Mouse (Mus musculus): ENCODE measurements around the gene Atxn2.

Gene Atxn2

DNA sequence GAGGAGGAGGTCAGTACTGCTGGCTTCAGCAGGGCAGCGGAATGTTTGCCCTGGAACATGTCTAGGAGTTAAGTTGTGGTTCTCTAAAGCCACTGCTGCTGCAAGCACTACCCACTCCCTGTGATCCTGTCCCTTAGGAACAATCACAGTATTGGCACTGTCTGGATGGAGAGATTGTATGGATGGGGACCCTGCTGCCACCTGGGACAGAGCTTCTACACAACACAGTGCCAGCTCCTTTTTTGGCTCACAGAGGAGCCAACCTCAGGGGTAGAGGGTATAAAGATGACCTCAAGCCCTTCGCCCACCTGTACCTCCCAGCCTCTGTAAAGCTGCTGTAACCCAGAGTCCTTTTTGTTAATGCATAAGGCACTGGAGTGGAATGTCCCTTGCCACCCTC is 105.5 kb downstream of the Atxn2 start:
- DNase-seq (ENCODE audit: low read depth, low spot score) = no peak

DNA sequence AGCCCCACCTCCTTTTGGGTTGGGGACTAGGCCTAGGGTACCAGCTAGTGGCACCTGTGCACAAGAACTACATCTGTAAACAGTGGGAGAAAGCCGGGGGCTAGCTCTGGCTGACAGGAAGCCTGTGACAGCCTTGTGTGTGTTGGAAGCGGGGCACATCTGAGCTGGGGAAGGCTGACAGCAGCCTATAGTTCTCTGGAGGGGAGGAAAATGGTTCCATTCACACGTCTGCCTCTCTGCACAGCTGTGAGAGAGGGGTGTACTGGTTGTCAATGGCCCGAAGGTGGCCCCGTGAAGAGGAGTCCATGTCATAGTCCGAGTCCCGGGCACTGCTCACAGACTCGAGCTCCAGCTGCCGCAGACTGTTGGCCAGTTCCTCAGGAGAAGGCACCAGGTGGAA is 106.4 kb downstream of the Atxn2 start:
- DNase-seq (ENCODE audit: low read depth, low spot score) = no peak

DNA sequence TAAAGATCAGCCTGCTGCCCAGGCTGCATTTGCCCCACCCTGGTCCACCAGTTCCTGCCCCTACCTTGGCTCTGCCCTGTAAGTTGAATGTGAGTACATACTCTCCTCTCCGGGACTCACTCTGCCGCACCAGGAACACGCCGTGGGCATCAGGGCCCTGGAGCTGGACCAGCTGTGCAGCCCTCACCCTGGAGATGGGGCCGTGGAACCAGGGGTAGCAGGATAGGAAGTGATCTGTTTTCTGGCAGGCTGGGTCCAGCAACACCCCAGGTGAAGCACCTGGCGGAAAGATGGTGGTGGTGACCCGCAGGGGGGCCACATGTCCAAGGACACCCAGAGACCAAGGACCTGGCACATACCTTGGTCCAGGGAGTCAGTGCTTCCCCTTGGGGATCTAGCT is 107.3 kb downstream of the Atxn2 start:
- DNase-seq (ENCODE audit: low read depth, low spot score) = no peak

DNA sequence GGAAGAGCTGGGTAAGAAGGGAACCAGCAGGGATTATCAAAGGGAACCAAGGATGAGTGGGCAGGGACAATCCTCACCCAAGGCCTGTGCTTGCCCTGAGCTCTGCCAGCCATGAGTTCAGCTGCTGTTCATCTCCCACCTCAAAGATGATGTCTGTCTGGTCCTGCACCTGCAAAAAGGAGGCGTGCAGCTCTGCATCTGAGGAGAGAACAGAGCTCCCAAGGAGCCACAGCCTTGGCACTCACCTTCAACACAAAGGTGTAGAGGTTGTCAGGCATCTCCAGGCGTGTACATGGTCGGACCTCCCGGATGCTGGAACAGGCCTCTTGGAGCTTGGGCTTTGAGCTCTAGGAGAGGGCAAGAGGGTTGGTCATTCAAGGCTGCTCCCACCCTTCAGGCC is 107.7 kb downstream of the Atxn2 start:
- DNase-seq (ENCODE audit: low read depth, low spot score) = no peak

DNA sequence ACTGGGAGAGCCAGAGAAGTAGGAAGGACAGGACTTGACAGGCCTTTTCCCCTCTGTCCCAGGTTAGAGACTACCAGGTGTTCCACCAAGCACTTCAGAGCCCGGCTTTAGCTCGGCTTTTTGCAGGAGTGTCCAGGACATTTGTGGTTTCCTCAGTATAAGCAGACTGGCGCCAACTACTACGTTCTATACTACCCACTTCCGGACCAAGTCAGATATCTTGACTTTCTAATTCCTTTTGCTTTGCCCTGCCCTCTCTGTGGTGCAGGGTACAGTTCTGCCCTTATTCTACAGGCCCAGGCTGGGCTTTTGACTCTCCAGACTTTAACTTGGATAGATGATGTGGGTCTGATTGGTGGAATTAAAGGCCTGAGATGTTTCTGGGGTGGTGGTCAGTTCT is 108.4 kb downstream of the Atxn2 start:
- no peak for DNase-seq (ENCODE audit: low read depth, low spot score)

DNA sequence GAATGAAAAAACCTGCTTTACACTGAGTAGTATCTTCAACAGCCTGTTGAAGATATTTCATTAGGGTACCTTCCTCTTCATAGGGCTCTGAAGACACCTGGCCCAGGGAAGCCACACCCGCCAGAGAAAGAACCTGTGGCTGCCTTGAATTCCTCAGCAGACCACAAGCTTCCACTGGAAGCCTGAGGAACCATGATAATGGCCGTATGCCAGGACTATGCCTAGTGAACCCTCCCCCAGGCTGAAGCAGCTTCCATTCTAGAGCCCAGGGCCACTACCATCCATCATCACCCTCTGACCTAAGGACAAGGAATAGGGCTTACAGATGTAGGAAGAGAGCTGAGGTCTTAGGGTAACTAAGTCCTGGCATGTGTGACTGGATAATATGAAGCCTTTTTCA is 109.0 kb downstream of the Atxn2 start:
- no peak for DNase-seq (ENCODE audit: low read depth, low spot score)

DNA sequence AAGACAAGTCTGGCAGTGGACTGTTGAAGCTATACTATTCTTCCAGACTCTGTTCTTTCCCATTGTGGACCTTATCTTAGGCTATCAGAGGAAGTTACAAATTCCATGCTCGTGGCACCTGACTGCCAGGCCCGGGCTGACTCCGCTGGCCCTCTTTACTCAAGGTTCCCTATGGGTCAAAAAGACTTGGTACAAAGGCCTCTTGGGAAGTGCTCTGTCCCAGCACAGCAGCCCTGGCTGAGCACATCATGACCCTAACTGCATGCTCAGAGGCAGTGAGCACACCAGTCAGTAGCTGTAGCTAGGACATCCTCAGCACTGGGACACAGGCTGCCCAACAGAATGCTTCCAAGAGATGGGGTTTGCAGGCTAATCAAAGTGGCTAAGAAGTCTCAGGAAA is 109.5 kb downstream of the Atxn2 start:
- DNase-seq (ENCODE audit: low read depth, low spot score) = no peak

DNA sequence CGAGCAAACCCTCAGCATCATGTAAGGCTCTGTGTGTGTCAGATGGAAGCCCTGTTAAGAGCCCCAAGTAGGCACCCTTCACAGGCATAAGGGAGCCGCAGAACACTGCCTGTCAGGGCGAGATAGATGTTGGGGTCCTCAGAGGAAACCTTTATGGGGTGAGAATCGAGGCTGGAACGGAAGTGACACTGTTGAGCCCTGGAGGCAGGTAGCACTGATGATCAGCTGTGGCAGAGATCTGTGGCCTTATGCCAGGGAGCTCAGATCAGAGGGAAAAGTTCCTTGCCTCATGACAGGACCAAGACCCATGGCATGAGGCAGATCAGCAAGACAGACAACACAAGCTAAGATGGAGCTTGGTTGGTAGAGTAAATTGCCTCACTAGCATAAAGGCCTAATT is 110.0 kb downstream of the Atxn2 start:
- no peak for DNase-seq (ENCODE audit: low read depth, low spot score)

DNA sequence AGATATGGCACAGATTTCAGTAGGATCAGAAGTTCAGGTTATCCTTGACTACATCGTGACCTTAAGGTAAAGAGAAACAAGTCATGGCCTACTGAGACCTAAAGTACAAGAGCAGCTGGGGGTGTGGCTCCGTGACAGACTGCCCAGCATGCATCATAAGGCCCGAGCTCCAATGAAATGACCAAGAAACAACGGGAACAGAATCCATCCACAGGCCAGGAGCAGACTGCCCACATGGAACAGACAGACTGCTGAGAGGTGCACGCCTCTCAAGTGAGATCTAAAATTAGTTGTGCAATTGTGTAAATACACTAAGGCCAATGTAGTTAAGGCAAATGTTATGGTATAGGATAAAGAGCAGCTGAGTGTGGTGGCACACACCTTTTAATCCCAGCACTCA is 110.4 kb downstream of the Atxn2 start:
- no peak for DNase-seq (ENCODE audit: low read depth, low spot score)

DNA sequence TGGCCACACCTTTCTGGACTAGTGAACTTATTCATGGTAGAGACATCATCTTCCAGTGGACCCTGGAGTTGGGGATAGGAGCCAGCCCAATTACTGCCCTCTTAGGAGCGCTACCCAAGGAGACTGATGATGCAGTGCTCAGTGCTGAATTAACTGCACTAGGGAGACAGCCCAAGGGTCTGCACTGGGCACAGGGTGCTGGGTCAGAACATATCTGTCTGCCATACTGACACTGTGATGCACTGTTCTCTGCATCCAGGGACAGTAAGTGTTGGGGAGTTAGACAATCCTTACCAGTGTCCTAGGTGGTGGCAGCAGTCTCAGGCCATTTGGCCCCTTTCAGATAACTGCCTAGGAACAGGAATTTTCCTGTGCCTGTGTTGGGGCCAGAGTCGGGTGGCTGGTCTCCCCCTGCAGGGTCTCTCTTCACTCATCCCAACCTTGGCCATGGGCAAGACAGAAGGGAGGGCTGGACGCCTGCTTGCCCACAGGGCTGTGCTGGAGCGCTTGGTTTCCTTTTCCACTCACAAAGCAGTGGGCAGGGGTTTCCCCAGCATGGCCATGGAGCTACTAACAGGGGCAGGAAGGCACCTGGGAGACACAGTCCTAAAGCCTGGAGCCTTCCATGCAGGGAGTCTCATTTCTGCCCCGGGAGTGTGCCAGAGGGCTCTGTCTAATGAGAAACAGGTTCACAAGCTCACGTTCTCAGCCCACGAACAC is 111.8 kb downstream of the Atxn2 start:
- DNase-seq (ENCODE audit: low read depth, low spot score) = no peak

DNA sequence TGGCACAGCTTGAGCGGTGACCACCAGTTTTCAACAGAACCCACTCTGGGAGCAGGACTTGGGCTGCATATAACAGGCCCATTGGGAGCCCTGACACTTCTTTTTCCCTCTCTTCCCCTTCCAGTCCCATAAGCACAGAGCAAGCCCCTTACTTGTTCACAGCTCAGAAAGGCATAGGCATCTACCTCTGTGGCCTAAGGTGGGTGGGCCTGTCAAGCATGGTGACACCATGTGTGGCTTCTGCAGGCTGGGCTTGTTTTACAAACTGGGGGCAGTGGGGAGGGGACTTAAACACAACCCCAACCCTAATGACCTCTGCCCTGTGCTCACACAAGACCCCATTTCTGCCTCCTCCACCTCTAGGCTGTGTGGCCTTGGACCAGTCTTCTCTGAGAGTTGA is 112.5 kb downstream of the Atxn2 start:
- no peak for DNase-seq (ENCODE audit: low read depth, low spot score)

DNA sequence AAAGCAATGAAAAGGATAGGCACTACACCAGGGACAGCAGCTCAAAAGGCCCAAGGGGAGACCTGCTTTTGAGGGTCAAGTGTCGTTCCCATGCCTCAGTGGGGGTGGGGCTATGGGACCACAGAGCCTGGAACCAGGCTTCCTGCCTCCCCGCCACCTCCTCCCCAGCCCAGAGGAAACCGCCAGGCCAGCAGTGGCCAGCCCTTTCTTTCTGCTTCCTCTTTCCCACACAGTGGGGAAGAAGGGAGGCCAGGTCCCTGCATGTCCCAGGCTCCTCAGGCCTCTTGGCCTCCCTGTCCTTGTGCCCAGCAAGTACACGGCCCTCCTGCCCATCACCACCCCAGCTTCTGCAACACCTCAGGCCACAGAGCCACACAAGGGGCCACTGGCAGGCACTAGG is 113.0 kb downstream of the Atxn2 start:
- no peak for DNase-seq (ENCODE audit: low read depth, low spot score)

DNA sequence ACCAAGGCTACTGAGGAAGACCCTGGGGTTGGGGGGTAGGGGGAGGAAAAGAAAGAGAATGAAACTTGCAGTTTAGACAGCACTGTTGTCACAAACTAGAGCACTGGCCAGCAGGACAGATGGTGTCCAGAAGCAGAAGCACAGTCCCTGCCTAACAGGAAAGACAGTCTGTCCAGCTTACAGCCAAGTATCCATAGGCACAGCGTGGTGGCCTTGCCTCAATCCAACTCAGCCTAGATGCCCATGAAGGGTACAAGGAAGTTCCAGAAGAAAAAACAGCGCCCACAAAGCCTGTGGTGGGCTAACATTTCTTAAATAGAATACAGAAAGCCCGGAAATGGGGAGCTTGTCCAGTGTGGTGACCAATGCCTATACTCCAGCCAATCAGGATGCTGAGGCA is 114.5 kb downstream of the Atxn2 start:
- no peak for DNase-seq (ENCODE audit: low read depth, low spot score)

DNA sequence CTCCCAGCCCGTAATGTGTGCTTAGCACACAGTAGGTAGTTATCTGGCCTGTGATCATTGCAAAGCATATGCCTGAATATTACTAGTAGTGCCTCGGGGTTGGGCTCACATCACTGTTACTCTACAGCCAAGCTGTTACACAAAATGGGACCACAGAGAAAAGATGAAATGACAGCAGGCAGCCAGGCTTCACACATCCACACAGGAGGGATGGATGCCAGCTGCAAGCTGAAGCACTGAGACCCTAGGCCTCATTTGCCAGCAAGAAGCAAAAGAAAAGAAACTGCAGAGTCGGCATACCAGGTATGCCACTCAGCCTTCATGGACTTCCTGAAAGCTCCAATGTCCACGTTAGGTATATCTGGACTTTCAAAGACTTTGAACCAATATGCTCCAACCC is 116.7 kb downstream of the Atxn2 start:
- DNase-seq (ENCODE audit: low read depth, low spot score) = no peak

DNA sequence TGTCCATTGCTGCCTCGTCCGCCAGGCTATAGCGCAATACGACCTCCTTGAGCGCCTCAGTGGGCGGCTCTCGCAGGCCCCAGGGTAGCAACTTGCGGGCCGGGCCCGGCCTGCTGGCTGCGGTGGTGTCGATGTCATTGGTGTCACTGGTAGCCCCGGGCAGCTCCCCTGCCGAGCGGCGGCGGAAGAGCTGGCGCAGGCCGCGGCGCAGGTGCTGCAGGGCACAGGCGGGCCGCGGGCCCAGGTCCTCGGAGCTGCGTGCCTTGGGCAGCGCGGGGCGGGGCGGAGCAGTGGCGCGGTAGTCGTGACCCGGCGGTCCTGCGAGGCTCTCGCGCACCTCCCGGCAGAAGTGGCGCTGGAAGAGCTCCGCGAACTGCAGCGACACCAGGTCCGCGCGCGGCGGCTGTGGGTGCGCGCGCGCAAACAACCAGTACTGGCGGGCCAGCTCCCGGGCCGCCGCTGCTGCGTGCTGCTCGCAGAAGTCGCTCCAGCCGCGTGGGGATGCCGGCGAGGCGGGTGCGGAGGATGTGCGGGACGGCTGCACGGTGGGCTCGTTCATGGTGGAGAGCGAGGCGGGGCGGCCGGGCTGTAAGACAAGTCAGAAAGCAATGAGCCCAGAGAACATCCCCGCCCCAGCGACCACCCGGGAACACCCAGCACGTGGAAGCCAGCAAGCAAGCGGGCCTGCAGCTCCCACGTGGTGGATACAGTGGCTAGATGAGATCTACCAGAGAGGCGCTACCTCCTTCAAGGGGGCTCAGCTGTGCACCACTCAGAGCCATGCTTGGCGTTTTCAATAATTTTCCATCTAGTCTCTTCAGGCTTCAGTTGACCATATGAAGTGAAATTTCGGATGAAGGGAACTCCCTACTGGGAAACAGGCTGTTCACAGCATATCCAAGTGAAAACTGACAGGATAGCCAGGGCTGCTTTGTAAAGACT is 117.6 kb downstream of the Atxn2 start:
- no peak for DNase-seq (ENCODE audit: low read depth, low spot score)

DNA sequence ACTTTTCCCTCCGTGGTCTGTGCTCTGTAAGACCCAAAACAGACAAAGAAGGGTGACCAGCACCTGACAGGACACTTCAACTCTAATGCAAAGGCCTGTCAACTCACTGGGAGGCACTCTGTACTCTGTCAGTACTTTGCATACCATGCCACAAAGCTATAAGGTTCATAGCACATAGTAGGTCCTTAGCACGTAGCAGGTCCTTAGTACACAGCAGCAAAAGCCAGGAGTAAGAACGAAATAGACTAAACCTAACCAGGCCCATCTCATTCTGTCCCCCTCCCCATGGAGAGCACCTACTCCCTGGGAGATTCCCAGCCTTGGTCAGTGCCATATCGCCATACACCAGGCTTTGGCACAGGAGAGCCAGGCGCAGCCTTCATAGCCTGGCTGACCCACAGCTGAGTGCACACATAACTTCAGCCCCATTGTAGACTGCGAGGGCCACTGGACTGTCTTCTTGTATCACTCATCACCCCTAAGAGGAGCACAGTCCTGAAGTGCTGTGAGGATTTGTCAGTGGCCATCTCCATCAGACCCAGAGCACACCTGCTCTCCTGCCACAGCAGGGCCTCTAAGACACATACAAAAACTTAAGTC is 120.0 kb downstream of the Atxn2 start:
- no peak for DNase-seq (ENCODE audit: low read depth, low spot score)

DNA sequence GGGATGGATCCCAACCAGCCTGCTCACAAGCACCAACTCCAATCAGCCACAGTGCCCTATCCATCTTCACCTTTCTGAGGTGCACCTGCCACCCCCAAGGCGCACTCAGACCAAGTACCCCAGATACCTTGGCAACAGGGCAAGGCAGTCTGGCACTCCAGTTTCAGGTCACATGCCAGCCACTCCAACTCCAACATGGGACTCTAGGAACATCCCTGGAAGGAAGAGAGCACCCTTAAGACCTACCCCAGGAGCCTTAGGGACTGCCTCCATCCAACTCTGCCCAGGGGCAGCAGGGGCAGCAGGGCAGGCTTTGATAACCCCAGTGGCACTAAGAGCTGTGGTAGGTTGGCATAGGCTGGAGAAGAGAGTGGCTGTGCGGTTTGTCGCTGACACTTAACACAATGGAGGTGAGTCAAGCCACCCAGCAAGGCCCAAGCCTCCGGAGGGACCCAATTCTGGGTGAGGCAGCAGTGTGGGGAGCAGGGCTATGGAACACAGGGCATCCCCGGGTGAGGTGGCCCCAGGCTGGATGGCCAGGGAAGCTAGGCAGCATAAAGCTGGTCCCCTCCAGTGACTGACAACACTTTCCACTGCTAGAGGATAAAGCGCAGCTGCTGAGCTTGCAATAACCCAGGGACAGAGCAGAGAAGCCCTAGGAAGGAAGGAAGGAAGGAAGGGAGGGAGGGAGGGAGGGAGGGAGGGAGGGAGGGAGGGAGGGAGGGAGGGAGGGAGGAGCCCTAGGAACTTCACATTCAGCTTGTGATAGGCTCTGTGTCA is 121.4 kb downstream of the Atxn2 start:
- DNase-seq (ENCODE audit: low read depth, low spot score) = no peak

DNA sequence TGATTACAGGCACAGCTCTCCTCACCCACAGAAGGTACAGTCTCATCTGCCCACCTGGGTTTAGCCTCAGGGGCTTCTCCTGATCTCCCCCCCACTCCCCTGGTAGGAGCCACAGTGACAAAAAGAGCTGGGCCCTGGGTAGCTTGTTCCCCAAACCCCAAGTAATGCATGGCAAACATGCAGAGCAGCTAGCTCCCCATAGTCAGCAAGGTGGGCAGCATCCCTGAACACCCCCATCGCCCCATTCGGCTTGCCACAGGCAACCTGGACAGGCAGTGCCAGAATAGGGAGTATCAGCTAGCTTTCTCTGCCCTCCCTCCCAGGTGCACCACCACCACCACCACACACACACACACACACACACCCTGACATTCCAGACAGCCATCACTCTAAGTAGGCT is 122.0 kb downstream of the Atxn2 start:
- DNase-seq (ENCODE audit: low read depth, low spot score) = no peak

DNA sequence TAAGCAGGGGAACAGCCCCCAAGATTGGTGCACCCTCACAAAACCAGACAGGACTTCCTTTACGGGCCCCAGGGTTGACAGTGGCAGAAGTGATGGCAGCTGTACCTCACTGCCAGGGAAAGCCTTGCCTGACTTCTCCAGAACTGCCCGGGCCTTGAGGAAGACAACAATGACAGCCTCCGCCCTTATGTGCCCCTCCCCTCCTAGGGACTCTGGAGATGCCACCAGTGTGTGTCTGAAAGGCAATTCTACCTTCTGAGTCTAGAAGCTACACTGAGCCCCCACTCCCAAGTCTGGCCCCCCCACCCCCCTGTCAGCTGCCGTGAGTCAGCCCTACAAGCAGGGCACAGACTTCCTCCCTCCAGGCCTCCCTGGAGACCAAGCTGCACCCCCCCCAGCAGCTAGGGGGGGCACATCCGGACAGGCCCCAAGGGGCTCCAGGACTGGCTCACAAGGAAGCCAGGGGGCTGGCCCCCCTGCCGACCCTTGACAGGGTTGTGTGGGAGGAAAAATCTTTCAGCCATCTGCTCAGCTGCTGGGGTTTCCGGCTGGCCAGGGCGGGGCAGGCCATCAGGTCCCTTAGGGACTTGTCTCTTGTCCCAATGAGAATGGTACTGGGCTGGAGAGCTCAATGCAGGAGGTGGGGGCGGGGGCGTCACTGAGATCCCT is 122.6 kb downstream of the Atxn2 start:
- no peak for DNase-seq (ENCODE audit: low read depth, low spot score)

DNA sequence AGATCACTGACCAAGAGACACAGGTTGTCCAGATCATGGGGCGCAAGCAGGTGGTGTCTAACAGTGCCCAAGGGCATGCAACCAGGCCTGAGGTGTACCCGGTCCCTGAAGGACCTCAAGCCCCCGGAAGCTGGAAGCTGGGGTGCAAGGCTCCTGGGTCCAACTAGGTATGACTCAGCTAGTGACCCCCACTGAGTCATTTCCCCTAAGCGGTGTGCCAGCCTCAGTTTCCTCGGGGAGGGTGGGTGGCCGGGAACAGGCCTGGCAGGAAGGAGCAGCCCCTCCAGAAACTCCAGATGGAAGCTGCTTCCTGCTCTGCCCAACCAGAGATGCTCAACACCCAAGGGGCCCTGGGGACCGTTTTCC is 123.1 kb downstream of the Atxn2 start:
- DNase-seq (ENCODE audit: low read depth, low spot score) = no peak

DNA sequence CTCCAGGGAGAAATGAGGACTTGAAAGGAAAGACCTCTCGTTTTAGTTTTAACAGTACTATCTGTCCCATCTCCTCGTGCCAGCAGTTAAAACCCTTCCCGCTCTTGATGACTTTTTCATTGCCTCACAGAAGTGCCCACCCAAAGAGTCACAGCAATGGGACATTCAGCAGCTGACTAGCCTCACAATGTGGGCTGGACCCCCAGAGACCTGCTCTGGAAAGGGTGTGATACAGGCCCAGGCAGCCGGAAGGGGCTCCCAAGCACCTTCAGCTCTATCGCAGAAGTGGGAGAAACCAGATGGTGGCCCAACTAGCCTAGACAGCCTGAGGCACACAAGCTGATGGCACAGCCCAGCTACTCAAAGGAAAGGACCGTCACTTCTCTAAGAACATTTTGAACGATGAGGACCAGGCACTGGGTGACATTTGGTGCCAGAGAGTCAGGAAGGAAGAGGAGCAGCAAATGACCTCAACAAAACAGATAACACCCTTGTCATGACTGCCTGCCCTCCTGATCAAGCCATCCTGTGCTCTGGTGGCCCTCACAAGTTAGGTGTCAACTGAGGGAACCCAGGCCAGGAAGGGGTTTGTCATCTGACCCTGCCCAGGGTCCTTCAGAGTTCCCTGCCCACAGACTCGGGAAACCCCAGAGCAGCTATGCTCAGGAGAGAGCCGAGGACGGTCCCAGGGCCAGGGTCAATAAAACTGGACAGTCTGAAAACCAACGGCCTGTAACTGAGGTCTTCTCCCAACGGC is 124.0 kb downstream of the Atxn2 start:
- no peak for DNase-seq (ENCODE audit: low read depth, low spot score)
